Mouse (Mus musculus): ENCODE results near the gene Mctp1.
"Not testable (repeated sequence)": the region's sequence is repeated elsewhere in the genome, so short reads cannot be mapped to it uniquely, and the experiment has no call there.

Mctp1 gene

GRCm38 (mm10) chr13:76482998-76483397, 98.7 kb downstream of the Mctp1 start:
- no peak for DNase-seq (ENCODE audit: low spot score in 2 of 2)

GRCm38 (mm10) chr13:76484086-76484709, 99.9 kb downstream of the Mctp1 start:
- DNase-seq (ENCODE audit: low spot score in 2 of 2), result no peak

GRCm38 (mm10) chr13:76515896-76516295, 131.6 kb downstream of the Mctp1 start:
- no peak for DNase-seq (ENCODE audit: low spot score in 2 of 2)

GRCm38 (mm10) chr13:76523170-76523569, 138.8 kb downstream of the Mctp1 start:
- DNase-seq (ENCODE audit: low spot score in 2 of 2), result no peak

- DNase-seq (ENCODE audit: low spot score in 2 of 2), result no peak
Observed at GRCm38 (mm10) chr13:76527326-76527725, 143.0 kb downstream of the Mctp1 start.

GRCm38 (mm10) chr13:76527751-76528150, 143.4 kb downstream of the Mctp1 start:
- DNase-seq (ENCODE audit: low spot score in 2 of 2), result no peak

GRCm38 (mm10) chr13:76529915-76530314, 145.6 kb downstream of the Mctp1 start:
- no peak for DNase-seq (ENCODE audit: low spot score in 2 of 2)

GRCm38 (mm10) chr13:76530867-76531504, 146.7 kb downstream of the Mctp1 start:
- no peak for DNase-seq (ENCODE audit: low spot score in 2 of 2)

- DNase-seq (ENCODE audit: low spot score in 2 of 2), result no peak
Observed at GRCm38 (mm10) chr13:76547854-76548253, 163.5 kb downstream of the Mctp1 start.

GRCm38 (mm10) chr13:76560918-76561317, 176.6 kb downstream of the Mctp1 start:
- DNase-seq (ENCODE audit: low spot score in 2 of 2), result no peak

- no peak for DNase-seq (ENCODE audit: low spot score in 2 of 2)
Observed at GRCm38 (mm10) chr13:76561594-76561993, 177.3 kb downstream of the Mctp1 start.

- DNase-seq (ENCODE audit: low spot score in 2 of 2), result no peak
Observed at GRCm38 (mm10) chr13:76564061-76564460, 179.7 kb downstream of the Mctp1 start.

GRCm38 (mm10) chr13:76566024-76566423, 181.7 kb downstream of the Mctp1 start:
- no peak for DNase-seq (ENCODE audit: low spot score in 2 of 2)

GRCm38 (mm10) chr13:76567448-76567847, 183.1 kb downstream of the Mctp1 start:
- DNase-seq (ENCODE audit: low spot score in 2 of 2), result no peak

- no peak for DNase-seq (ENCODE audit: low spot score in 2 of 2)
Observed at GRCm38 (mm10) chr13:76568569-76569211, 184.4 kb downstream of the Mctp1 start.

GRCm38 (mm10) chr13:76579414-76579813, 195.1 kb downstream of the Mctp1 start:
- DNase-seq (ENCODE audit: low spot score in 2 of 2), result peak; percentile 31 to 41

- no peak for DNase-seq (ENCODE audit: low spot score in 2 of 2)
Observed at GRCm38 (mm10) chr13:76585447-76585846, 201.1 kb downstream of the Mctp1 start.

GRCm38 (mm10) chr13:76590709-76591108, 206.4 kb downstream of the Mctp1 start:
- DNase-seq (ENCODE audit: low spot score in 2 of 2), result not testable (repeated sequence)

GRCm38 (mm10) chr13:76591189-76591588, 206.9 kb downstream of the Mctp1 start:
- no peak for DNase-seq (ENCODE audit: low spot score in 2 of 2)

GRCm38 (mm10) chr13:76591692-76592091, 207.4 kb downstream of the Mctp1 start:
- DNase-seq (ENCODE audit: low spot score in 2 of 2), result no peak

GRCm38 (mm10) chr13:76592908-76593307, 208.6 kb downstream of the Mctp1 start:
- DNase-seq (ENCODE audit: low spot score in 2 of 2), result no peak

- DNase-seq (ENCODE audit: low spot score in 2 of 2), result no peak
Observed at GRCm38 (mm10) chr13:76597005-76597404, 212.7 kb downstream of the Mctp1 start.

GRCm38 (mm10) chr13:76609425-76609824, 225.1 kb downstream of the Mctp1 start:
- DNase-seq (ENCODE audit: low spot score in 2 of 2), result no peak
